Mouse (Mus musculus): ENCODE results near the gene Kcnj2. TPM values are rescaled to one million over a fixed set of nuclear protein-coding genes. Genes with fewer than 3 reads are reported as not detected.

The Kcnj2 gene
- 3.5 and 4.6 TPM in 2 replicates for total RNA-seq (2014; rRNA removed)
- polyA plus RNA-seq (2015; fragmentation: Nextera tagmentation; extraction: Ambion mirVana): 0.34 and 0.44 TPM in 2 replicates

DNA sequence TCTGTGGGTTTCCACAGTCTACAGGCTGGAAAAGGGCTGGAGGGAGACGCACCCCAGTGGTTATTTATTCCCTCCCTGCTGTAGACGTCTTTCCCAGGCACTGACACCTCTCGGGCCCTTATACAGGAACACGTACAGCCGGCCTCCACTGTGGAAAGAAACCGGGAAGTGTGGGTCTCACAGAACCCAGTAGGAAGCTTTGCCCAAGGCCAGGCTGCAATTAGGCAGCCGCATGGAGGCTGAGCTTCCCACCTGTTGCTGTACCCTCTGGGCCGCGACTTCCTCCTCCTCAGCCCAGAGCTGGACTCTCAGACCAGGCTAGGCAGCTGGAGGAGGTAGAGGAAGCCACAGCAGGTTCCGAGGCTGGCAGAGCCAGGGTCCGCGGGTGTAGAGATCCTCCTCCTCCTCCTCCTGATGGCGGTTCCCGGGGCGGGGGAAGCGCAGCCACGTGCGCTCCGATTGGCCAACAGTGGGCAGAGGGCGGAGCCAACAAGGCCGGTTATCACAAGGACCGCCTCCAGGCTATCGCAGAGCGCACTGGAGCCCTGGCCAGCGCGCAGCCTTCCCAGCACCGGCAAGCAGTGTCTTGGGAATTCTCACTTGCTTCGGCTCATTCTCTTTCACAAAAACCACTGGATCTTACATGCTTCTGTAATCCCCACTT, at the start of gene Kcnj2:
Gene Kcnj2, plus strand, starts transcription at position 530 of the 664 bp plus-strand sequence.
- no peaks in the 10 kb centered on the region for H3K4me1 ChIP-seq (ENCODE audit: insufficient read depth, low read length)
- ATAC-seq (peak; percentile 98), DNase-seq (ENCODE audit: low spot score) (peak; percentile 96)
- H3K9ac ChIP-seq (replicated peaks; ENCODE audit: low read length): peak within 1 kb of the TSS; percentile 39
- H3K36me3 ChIP-seq (ENCODE audit: insufficient read depth, low read length): no peaks in the 10 kb centered on the region
- H3K4me2 ChIP-seq (ENCODE audit: low read depth, low read length): peak within 1 kb of the TSS; percentile 99
- TF ChIP-seq CTCF (IDR thresholded peaks at IDR 0.05; ENCODE audit: low read depth): peak; percentile 48
- no peaks in the 10 kb centered on the region for H3K27me3 ChIP-seq (ENCODE audit: insufficient read depth, low read length)
- no peaks in the 10 kb centered on the region for H3K9me3 ChIP-seq (ENCODE audit: low read length)
- peak within 1 kb of the TSS; percentile 68 for H3K27ac ChIP-seq
- H3K4me3 ChIP-seq (ENCODE audit: low read length): peak within 1 kb of the TSS; percentile 72
- under 1% methylated on average over 27 of the region's 28 CpGs for WGBS

GRCm38 (mm10) chr11:111016206-111016605, 49.8 kb upstream of the Kcnj2 start:
- Histone ChIP-seq H3K27ac (no peak overlapping the region), H3K27me3 (ENCODE audit: insufficient read depth, low read length) (no peaks in the 10 kb centered on the region), H3K4me3 (ENCODE audit: low read length) (no peak overlapping the region), H3K4me2 (ENCODE audit: low read depth, low read length) (no peak overlapping the region), H3K4me1 (ENCODE audit: insufficient read depth, low read length) (no peaks in the 10 kb centered on the region), H3K9ac (replicated peaks; ENCODE audit: low read length) (no peak overlapping the region), H3K9me3 (ENCODE audit: low read length) (no peaks in the 10 kb centered on the region), H3K36me3 (ENCODE audit: insufficient read depth, low read length) (no peaks in the 10 kb centered on the region)
- no peak for ATAC-seq
- no peak for TF ChIP-seq CTCF (IDR thresholded peaks at IDR 0.05; ENCODE audit: low read depth)
- 86% methylated on average over 3 of the region's 3 CpGs for WGBS
- DNase-seq (ENCODE audit: low spot score): no peak

GRCm38 (mm10) chr11:111020211-111020610, 45.8 kb upstream of the Kcnj2 start:
- TF ChIP-seq CTCF (IDR thresholded peaks at IDR 0.05; ENCODE audit: low read depth): no peak
- H3K27ac ChIP-seq: no peak overlapping the region
- WGBS: 34% methylated on average over 2 of the region's 2 CpGs
- no peak for ATAC-seq
- no peak overlapping the region for H3K4me3 ChIP-seq (ENCODE audit: low read length)
- H3K27me3 ChIP-seq (ENCODE audit: insufficient read depth, low read length): no peaks in the 10 kb centered on the region
- no peaks in the 10 kb centered on the region for H3K9me3 ChIP-seq (ENCODE audit: low read length)
- no peak for DNase-seq (ENCODE audit: low spot score)
- no peak overlapping the region for H3K4me2 ChIP-seq (ENCODE audit: low read depth, low read length)
- no peaks in the 10 kb centered on the region for H3K36me3 ChIP-seq (ENCODE audit: insufficient read depth, low read length)
- H3K9ac ChIP-seq (replicated peaks; ENCODE audit: low read length): no peak overlapping the region
- H3K4me1 ChIP-seq (ENCODE audit: insufficient read depth, low read length): no peaks in the 10 kb centered on the region

- no peak for TF ChIP-seq CTCF (IDR thresholded peaks at IDR 0.05; ENCODE audit: low read depth)
- Histone ChIP-seq H3K27me3 (ENCODE audit: insufficient read depth, low read length) (no peaks in the 10 kb centered on the region), H3K27ac (peak overlapping the region; percentile 17; the same call in 1 of the 2 replicates), H3K4me3 (ENCODE audit: low read length) (no peak overlapping the region), H3K4me2 (ENCODE audit: low read depth, low read length) (no peak overlapping the region), H3K36me3 (ENCODE audit: insufficient read depth, low read length) (no peaks in the 10 kb centered on the region), H3K9ac (replicated peaks; ENCODE audit: low read length) (no peak overlapping the region), H3K9me3 (ENCODE audit: low read length) (no peaks in the 10 kb centered on the region), H3K4me1 (ENCODE audit: insufficient read depth, low read length) (no peaks in the 10 kb centered on the region)
- DNase-seq (ENCODE audit: low spot score) (peak; percentile 69), ATAC-seq (peak; percentile 81; the same call in 1 of the 2 replicates)
- 33% methylated on average over 8 of the region's 8 CpGs for WGBS
Observed at GRCm38 (mm10) chr11:111022681-111023281, 43.2 kb upstream of the Kcnj2 start.

DNA sequence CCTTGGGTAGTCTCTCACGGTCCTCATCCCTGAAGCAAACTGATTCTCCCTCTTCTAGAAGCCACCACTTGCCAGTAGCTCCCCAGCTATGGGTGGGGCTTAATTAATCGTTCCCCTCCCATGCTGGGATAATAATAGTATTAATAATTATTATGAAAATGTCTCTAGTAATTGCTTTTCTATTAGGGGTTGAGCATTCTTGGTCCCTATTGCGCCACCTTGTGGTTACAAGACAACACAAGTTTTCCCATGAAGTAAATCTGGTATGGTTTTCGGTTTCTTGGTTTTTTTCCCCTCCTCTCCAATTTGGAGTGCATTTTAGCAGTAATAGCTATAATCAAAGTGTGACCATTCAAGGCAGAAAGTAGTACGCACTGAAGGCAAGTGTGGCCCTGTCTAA, 23.8 kb upstream of the Kcnj2 start:
- Histone ChIP-seq H3K27ac (no peak overlapping the region), H3K9me3 (ENCODE audit: low read length) (no peaks in the 10 kb centered on the region), H3K4me2 (ENCODE audit: low read depth, low read length) (no peak overlapping the region), H3K36me3 (ENCODE audit: insufficient read depth, low read length) (no peaks in the 10 kb centered on the region), H3K4me3 (ENCODE audit: low read length) (no peak overlapping the region), H3K4me1 (ENCODE audit: insufficient read depth, low read length) (no peaks in the 10 kb centered on the region), H3K9ac (replicated peaks; ENCODE audit: low read length) (no peak overlapping the region), H3K27me3 (ENCODE audit: insufficient read depth, low read length) (no peaks in the 10 kb centered on the region)
- DNase-seq (ENCODE audit: low spot score): peak; percentile 61
- no peak for ATAC-seq
- peak; percentile 72 for TF ChIP-seq CTCF (IDR thresholded peaks at IDR 0.05; ENCODE audit: low read depth)
- WGBS: 49% methylated on average over 5 of the region's 5 CpGs

GRCm38 (mm10) chr11:111043298-111043697, 22.7 kb upstream of the Kcnj2 start:
- DNase-seq (ENCODE audit: low spot score): no peak
- Histone ChIP-seq H3K27me3 (ENCODE audit: insufficient read depth, low read length) (no peaks in the 10 kb centered on the region), H3K36me3 (ENCODE audit: insufficient read depth, low read length) (no peaks in the 10 kb centered on the region), H3K27ac (no peak overlapping the region), H3K9ac (replicated peaks; ENCODE audit: low read length) (no peak overlapping the region), H3K4me3 (ENCODE audit: low read length) (no peak overlapping the region), H3K9me3 (ENCODE audit: low read length) (no peaks in the 10 kb centered on the region), H3K4me2 (ENCODE audit: low read depth, low read length) (no peak overlapping the region), H3K4me1 (ENCODE audit: insufficient read depth, low read length) (no peaks in the 10 kb centered on the region)
- no peak for ATAC-seq
- TF ChIP-seq CTCF (IDR thresholded peaks at IDR 0.05; ENCODE audit: low read depth): no peak
- 91% methylated on average over 4 of the region's 4 CpGs for WGBS

GRCm38 (mm10) chr11:111054252-111054651, 11.7 kb upstream of the Kcnj2 start:
- H3K4me2 ChIP-seq (ENCODE audit: low read depth, low read length): no peak overlapping the region
- H3K4me1 ChIP-seq (ENCODE audit: insufficient read depth, low read length): no peaks in the 10 kb centered on the region
- no peak overlapping the region for H3K9ac ChIP-seq (replicated peaks; ENCODE audit: low read length)
- H3K27ac ChIP-seq: no peak overlapping the region
- no peaks in the 10 kb centered on the region for H3K36me3 ChIP-seq (ENCODE audit: insufficient read depth, low read length)
- no peaks in the 10 kb centered on the region for H3K27me3 ChIP-seq (ENCODE audit: insufficient read depth, low read length)
- DNase-seq (ENCODE audit: low spot score) (no peak), ATAC-seq (no peak)
- no peak overlapping the region for H3K4me3 ChIP-seq (ENCODE audit: low read length)
- no peaks in the 10 kb centered on the region for H3K9me3 ChIP-seq (ENCODE audit: low read length)
- no peak for TF ChIP-seq CTCF (IDR thresholded peaks at IDR 0.05; ENCODE audit: low read depth)
- 84% methylated on average over 3 of the region's 3 CpGs for WGBS
